Mouse (Mus musculus): Measurements from ENCODE around the gene Gadd45b. TPM values are rescaled to one million over a fixed set of nuclear protein-coding genes. Genes with fewer than 3 reads are reported as not detected.
A peak's percentile ranks its signal among the peaks of the same experiment; 100 is the strongest.

Gene Gadd45b
- 29.2 and 33.9 TPM in 2 replicates for polyA plus RNA-seq (2015; fragmentation: Nextera tagmentation; extraction: Ambion mirVana)

- WGBS = under 1% methylated on average over 56 of the region's 56 CpGs
- ATAC-seq (ENCODE audit: extremely low read depth, insufficient number of reproducible peaks, low FRiP score, low TSS enrichment) = peak; percentile 81
- Histone ChIP-seq H3K27ac (replicated peaks) (peak within 1 kb of the TSS; percentile 97), H3K4me3 (peak within 1 kb of the TSS; percentile 88), H3K9ac (peak within 1 kb of the TSS; percentile 97), H3K36me3 (peaks cover 3% of the 10 kb centered on the region; the same call in 1 of the 2 replicates), H3K4me1 (peaks cover 51% of the 10 kb centered on the region), H3K9me3 (no peaks in the 10 kb centered on the region), H3K27me3 (replicated peaks) (peaks cover 22% of the 10 kb centered on the region), H3K4me2 (peak within 1 kb of the TSS; percentile 78)
These were observed at the start of gene Gadd45b for GRCm38 (mm10) chr10:80929299-80930226. Gene Gadd45b (plus strand): TSS chr10:80930073.

DNA sequence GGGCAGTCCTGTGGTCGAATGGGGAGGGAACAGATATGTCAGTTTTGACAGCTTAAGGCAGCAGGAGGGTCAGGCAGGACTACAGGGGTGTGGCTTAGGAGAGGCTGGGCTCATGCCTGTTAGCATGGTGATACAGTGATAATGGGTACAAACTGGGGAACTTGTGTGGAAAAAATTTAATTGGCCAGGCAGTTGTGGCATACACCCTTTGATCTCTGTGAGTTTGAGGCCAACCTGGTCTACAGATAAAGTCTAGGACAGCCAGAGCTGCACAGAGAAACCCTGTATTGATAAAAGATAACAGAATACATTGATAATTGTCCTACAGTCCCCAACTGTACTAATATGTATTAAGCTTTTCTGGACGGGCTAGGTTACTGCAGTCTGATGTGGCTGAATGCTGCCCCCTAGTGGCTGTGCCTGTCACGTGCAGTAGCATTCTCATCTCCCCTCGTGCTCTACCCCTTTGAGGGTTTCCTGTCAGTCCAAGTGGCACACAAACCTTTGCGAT is 49.7 kb upstream of the Gadd45b start:
- no peaks in the 10 kb centered on the region for H3K9me3 ChIP-seq
- no peaks in the 10 kb centered on the region for H3K36me3 ChIP-seq
- 10% methylated on average over 5 of the region's 5 CpGs for WGBS
- peaks cover 8% of the 10 kb centered on the region for H3K4me1 ChIP-seq
- 0 out of 2 replicates have a peak overlapping the region, but pooled peaks have one; percentile 14 for H3K9ac ChIP-seq
- ATAC-seq (ENCODE audit: extremely low read depth, insufficient number of reproducible peaks, low FRiP score, low TSS enrichment) = no peak
- H3K27ac ChIP-seq (replicated peaks) = no peak overlapping the region
- H3K4me3 ChIP-seq = no peak overlapping the region
- no peak overlapping the region for H3K4me2 ChIP-seq
- H3K27me3 ChIP-seq (replicated peaks) = peaks cover 16% of the 10 kb centered on the region

DNA sequence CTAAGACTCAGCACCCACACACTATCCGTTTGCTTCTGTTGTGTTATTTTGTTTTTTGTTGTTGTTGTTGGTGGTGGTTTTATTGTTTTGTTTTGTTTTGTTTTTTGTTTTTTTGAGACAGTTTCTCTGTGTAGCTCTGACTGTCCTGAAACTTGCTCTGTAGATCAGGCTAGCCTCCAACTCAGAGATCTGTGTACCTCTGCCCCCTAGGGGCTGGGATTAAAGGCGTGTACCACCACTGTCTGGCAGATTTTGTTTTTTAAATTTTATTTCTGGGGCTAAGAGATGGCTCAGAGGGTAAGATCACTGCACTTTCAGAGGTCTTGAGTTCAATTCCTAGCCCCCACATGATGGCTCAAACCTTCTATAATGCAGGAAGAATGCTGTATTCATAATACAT is 49.0 kb upstream of the Gadd45b start:
- no peak overlapping the region for H3K9ac ChIP-seq
- no peaks in the 10 kb centered on the region for H3K9me3 ChIP-seq
- no peaks in the 10 kb centered on the region for H3K36me3 ChIP-seq
- no peak overlapping the region for H3K4me2 ChIP-seq
- 55% methylated on average over 2 of the region's 2 CpGs for WGBS
- H3K27ac ChIP-seq (replicated peaks) = no peak overlapping the region
- no peak overlapping the region for H3K4me3 ChIP-seq
- H3K4me1 ChIP-seq = peaks cover 8% of the 10 kb centered on the region
- H3K27me3 ChIP-seq (replicated peaks) = peaks cover 23% of the 10 kb centered on the region
- ATAC-seq (ENCODE audit: extremely low read depth, insufficient number of reproducible peaks, low FRiP score, low TSS enrichment) = no peak

GRCm38 (mm10) chr10:80881301-80881700 is 48.6 kb upstream of the Gadd45b start:
- H3K4me1 ChIP-seq = peaks cover 8% of the 10 kb centered on the region
- no peaks in the 10 kb centered on the region for H3K9me3 ChIP-seq
- no peak for ATAC-seq (ENCODE audit: extremely low read depth, insufficient number of reproducible peaks, low FRiP score, low TSS enrichment)
- H3K36me3 ChIP-seq = no peaks in the 10 kb centered on the region
- no peak overlapping the region for H3K9ac ChIP-seq
- peaks cover 25% of the 10 kb centered on the region for H3K27me3 ChIP-seq (replicated peaks)
- H3K27ac ChIP-seq (replicated peaks) = no peak overlapping the region
- H3K4me3 ChIP-seq = no peak overlapping the region
- 21% methylated on average over 10 of the region's 10 CpGs for WGBS
- H3K4me2 ChIP-seq = no peak overlapping the region

DNA sequence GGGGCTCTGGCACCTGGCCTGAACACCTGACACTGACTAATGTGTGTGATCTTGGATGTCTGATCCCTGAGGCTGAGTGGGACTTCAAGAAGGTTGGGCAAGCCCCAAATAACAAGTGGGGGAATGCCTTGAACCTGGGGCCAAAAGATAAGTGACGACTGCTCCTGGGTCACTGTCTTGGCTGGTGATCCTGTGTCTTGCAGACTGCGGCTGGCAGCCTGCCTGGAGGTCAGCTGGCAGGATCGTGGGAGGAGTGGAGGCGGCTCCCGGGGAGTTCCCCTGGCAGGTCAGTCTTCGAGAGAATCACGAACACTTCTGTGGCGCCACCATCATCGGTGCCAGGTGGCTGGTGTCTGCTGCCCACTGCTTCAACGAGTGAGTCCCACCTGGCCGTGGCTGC is 42.7 kb upstream of the Gadd45b start:
- Histone ChIP-seq H3K9ac (no peak overlapping the region), H3K4me1 (peaks cover 4% of the 10 kb centered on the region; the same call in 1 of the 2 replicates), H3K4me2 (no peak overlapping the region), H3K27ac (replicated peaks) (no peak overlapping the region), H3K9me3 (no peaks in the 10 kb centered on the region), H3K4me3 (no peak overlapping the region), H3K27me3 (replicated peaks) (peaks cover 67% of the 10 kb centered on the region), H3K36me3 (no peaks in the 10 kb centered on the region)
- 44% methylated on average over 11 of the region's 11 CpGs for WGBS
- no peak for ATAC-seq (ENCODE audit: extremely low read depth, insufficient number of reproducible peaks, low FRiP score, low TSS enrichment)

DNA sequence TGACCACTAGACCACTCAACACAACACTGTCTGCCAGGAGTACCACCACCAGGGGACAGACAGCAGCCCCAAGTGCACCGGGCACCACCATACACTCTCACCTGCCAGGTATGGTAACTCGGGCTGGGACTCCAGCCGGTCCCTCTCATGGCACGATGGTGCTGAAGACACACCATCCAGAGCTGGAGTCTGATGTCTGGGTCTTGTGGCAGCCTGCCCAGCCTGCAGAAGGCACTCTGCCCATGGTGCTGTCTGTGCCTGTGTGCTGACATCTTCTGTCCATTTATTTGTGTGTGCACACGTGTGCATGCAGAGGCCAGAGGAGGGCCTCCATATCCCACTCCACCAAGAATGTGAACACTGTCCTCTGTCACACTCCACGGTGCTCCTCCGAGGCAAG is 34.8 kb upstream of the Gadd45b start:
- WGBS = 84% methylated on average over 7 of the region's 7 CpGs
- H3K4me2 ChIP-seq = no peak overlapping the region
- peaks cover 11% of the 10 kb centered on the region for H3K27me3 ChIP-seq (replicated peaks)
- peaks cover 20% of the 10 kb centered on the region for H3K4me1 ChIP-seq
- H3K4me3 ChIP-seq = no peak overlapping the region
- H3K9ac ChIP-seq = no peak overlapping the region
- no peaks in the 10 kb centered on the region for H3K9me3 ChIP-seq
- ATAC-seq (ENCODE audit: extremely low read depth, insufficient number of reproducible peaks, low FRiP score, low TSS enrichment) = no peak
- H3K27ac ChIP-seq (replicated peaks) = no peak overlapping the region
- peaks cover 16% of the 10 kb centered on the region for H3K36me3 ChIP-seq

- Histone ChIP-seq H3K4me1 (peaks cover 20% of the 10 kb centered on the region), H3K36me3 (peaks cover 16% of the 10 kb centered on the region), H3K4me2 (no peak overlapping the region), H3K27me3 (replicated peaks) (peaks cover 5% of the 10 kb centered on the region), H3K9me3 (no peaks in the 10 kb centered on the region), H3K4me3 (no peak overlapping the region), H3K27ac (replicated peaks) (no peak overlapping the region), H3K9ac (no peak overlapping the region)
- 80% methylated on average over 6 of the region's 6 CpGs for WGBS
- no peak for ATAC-seq (ENCODE audit: extremely low read depth, insufficient number of reproducible peaks, low FRiP score, low TSS enrichment)
These were observed 34.2 kb upstream of the Gadd45b start for GRCm38 (mm10) chr10:80895697-80896096.

- Histone ChIP-seq H3K4me2 (no peak overlapping the region), H3K4me1 (peaks cover 23% of the 10 kb centered on the region), H3K36me3 (peaks cover 16% of the 10 kb centered on the region), H3K27ac (replicated peaks) (no peak overlapping the region), H3K9me3 (no peaks in the 10 kb centered on the region), H3K9ac (0 out of 2 replicates have a peak overlapping the region, but pooled peaks have one; percentile 33), H3K4me3 (no peak overlapping the region), H3K27me3 (replicated peaks) (no peaks in the 10 kb centered on the region)
- 64% methylated on average over 24 of the region's 24 CpGs for WGBS
- ATAC-seq (ENCODE audit: extremely low read depth, insufficient number of reproducible peaks, low FRiP score, low TSS enrichment) = no peak
These were observed 33.0 kb upstream of the Gadd45b start for GRCm38 (mm10) chr10:80896581-80897485.

DNA sequence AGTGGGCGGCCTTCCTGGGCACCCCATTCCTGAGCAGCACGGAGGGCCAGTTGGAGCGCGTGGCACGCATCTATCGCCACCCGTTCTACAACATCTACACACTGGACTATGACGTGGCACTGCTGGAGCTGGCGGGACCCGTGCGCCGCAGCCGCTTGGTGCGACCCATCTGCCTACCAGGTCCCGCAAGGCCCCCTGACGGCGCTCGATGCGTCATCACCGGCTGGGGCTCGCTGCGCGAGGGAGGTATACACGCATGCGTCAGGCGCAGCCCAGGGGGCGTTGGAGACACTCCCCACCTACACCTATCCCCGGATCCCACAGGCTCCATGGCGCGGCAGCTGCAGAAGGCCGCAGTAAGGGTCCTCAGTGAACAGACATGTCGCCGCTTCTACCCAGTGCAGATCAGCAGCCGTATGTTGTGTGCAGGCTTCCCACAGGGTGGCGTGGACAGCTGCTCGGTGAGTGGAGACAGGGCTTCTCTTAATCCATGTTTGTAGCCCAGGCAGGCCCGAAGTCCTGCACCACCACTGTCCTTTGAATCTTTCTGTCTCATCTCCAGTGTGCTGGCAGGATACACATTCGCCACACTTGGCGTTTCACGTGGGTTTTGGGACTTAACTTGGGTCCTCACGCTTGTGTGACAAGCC is 31.9 kb upstream of the Gadd45b start:
- Histone ChIP-seq H3K4me3 (peak overlapping the region; percentile 28), H3K4me2 (peak overlapping the region; percentile 53), H3K36me3 (peaks cover 26% of the 10 kb centered on the region), H3K9ac (peak overlapping the region; percentile 58), H3K9me3 (no peaks in the 10 kb centered on the region), H3K27me3 (replicated peaks) (no peaks in the 10 kb centered on the region), H3K27ac (replicated peaks) (no peak overlapping the region), H3K4me1 (peaks cover 23% of the 10 kb centered on the region)
- no peak for ATAC-seq (ENCODE audit: extremely low read depth, insufficient number of reproducible peaks, low FRiP score, low TSS enrichment)
- WGBS = 26% methylated on average over 41 of the region's 41 CpGs

GRCm38 (mm10) chr10:80899074-80899473 is 30.8 kb upstream of the Gadd45b start:
- peak overlapping the region; percentile 95 for H3K4me2 ChIP-seq
- no peak overlapping the region for H3K27ac ChIP-seq (replicated peaks)
- ATAC-seq (ENCODE audit: extremely low read depth, insufficient number of reproducible peaks, low FRiP score, low TSS enrichment) = no peak
- WGBS = 85% methylated on average over 8 of the region's 8 CpGs
- peaks cover 23% of the 10 kb centered on the region for H3K4me1 ChIP-seq
- no peaks in the 10 kb centered on the region for H3K27me3 ChIP-seq (replicated peaks)
- H3K9ac ChIP-seq = peak overlapping the region; percentile 87
- peaks cover 37% of the 10 kb centered on the region for H3K36me3 ChIP-seq
- H3K4me3 ChIP-seq = peak overlapping the region; percentile 71
- H3K9me3 ChIP-seq = no peaks in the 10 kb centered on the region
